Mouse (Mus musculus): Measurements from ENCODE around the gene Olfr1371.

DNA sequence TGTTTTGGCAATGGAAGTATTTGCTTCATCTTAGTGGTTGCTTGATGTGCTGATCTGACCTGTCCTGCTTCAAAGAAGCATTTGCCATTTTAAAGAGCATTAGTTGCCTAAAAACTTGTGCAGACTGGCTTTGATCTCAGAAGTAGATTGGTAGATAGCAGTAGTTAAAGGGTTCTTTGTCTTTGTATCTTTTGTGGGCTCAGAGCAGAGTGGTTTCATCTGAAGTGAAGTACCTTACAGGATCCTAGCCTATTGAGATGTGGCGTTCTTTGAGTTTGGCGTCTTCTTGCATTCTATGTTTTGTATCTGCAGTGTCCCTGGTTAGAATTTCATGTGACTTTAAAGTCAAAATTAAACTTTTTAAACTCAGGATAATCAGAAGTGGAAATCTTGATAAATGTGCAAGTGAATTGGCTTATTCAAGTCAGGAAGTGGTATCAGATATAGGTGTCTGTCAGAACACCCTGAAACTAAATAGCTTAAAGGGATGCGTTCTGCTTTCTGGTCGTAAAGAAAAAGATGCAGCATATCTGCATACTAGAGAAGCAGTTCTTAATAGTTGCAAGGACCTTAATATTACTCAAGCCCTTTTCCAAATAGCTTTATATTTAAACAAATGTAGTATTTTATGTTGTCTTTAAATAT is 27.2 kb upstream of the Olfr1371 start:
- TF ChIP-seq CHD2 (IDR thresholded peaks at IDR 0.05; ENCODE audit: low read depth, low read length) (no peak), HCFC1 (IDR thresholded peaks at IDR 0.05; ENCODE audit: borderline replicate concordance, insufficient read depth, low read length) (no peak), MAFK (IDR thresholded peaks at IDR 0.05; ENCODE audit: insufficient read depth, low read depth, low read length) (no peak), ZC3H11A (IDR thresholded peaks at IDR 0.05; ENCODE audit: borderline replicate concordance, low read depth, low read length) (no peak)
